Mouse (Mus musculus): ENCODE measurements around the gene Ltbp2.

GRCm38 (mm10) chr12:84912652-84913104, 36.3 kb upstream of the Ltbp2 start:
- TF ChIP-seq CTCF (conservative IDR thresholded peaks at IDR 0.05; ENCODE audit: insufficient read depth, insufficient read length, low read depth, low read length) (no peak), POLR2A (IDR thresholded peaks at IDR 0.05; ENCODE audit: low read depth, low read length) (no peak)
